Mouse (Mus musculus) common myeloid progenitor, adult 5-6 weeks (primary cell): ENCODE measurements around the gene Peli2. TPM values are rescaled to one million over a fixed set of nuclear protein-coding genes. Genes with fewer than 3 reads are reported as not detected.

ENCODE experiments used
- ATAC-seq: replicated peaks from 2 replicates; pipeline ENCODE4 v1.8.0; 2016; ENCODE audit warnings: low read depth, mild to moderate bottlenecking, moderate TSS enrichment, inconsistent platforms; ENCODE audit not compliant: poor library complexity, severe bottlenecking
- total RNA-seq: library from RNA; stranded (forward); fragments of 200-1000, 187-1606 nt; gene quantifications from 2 replicates; pipeline ENCODE4 v1.2.3, GENCODE M21; 2017

Peli2 gene
- total RNA-seq, 1 experiment from 2014 or later = 8.6 TPM

DNA sequence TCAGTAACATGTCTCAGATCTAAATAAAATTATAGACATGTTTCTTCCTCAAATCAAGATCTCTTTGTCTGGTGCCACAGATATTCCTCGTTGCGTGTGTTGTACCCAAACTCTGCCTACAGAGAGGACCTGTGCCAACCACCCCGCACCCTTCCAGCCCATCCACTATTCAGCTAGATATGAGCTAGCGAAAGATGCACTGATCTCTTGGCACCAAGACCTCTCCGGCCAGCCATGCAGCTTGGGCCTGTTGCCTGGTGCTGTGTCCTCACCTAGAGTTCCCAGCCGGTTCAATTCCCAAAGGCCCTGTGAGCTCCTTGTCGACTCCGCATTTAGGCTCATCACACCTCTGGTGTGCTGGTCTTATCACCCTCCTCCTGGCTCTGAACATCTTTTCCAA is 134.1 kb downstream of the Peli2 start:
- no peak for ATAC-seq

DNA sequence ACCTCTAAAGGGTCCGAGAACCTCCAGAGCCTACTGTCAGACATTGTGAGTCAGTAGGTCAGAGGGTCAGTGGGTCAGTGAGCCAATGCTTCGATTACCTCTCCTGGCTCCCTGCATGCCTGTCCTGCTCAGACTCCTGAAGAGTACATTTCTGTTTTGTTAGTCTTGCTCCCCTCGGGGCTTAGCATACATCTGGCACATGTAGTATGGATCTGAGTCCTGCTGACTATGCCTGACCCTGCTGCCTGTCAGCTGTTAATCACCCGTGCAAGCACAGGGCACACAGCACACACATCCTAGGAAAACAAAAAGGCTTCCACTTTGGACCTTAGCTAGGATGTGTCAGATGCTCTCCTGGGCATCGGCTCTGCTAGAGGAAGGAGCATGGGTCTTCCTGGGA is 134.7 kb downstream of the Peli2 start:
- ATAC-seq = no peak

- ATAC-seq = no peak
Measured at GRCm38 (mm10) chr14:48257759-48258158, 137.1 kb downstream of the Peli2 start.

DNA sequence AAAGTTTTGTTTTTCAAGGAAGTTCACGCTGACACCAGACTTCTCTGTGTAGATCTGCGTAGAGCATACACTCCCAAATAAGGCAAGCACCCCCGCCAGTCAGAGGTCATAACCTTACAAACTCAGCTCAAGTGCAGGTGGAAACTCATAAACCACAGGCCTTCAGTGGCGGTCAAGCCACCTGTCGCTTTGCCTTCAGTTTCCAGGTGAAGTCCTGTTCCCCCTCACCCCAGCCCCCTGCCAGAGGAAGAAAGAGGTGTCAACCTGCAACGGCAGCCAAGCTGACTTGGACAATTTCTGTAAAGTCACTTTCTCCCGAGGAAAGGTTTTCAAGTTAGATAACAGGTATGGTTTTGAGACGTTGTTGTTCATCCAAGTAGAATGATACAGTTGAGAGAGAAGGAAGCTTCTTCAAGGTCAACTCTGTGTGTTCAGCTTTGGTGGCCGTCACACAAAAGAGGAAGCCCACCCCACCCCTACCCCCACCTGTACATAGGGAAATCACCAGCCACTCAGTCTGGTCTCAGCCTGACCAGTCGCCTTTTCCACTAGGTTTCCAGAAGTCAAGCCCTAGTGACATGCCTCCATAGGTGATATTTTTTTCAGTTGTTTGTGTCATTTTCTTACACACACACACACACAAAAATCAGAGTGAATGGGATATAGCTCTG is 138.2 kb downstream of the Peli2 start:
- 0 out of 2 replicates have a peak, but pooled peaks have one; percentile 36 for ATAC-seq

GRCm38 (mm10) chr14:48263146-48263545 is 142.5 kb downstream of the Peli2 start:
- no peak for ATAC-seq

- no peak for ATAC-seq
Measured at GRCm38 (mm10) chr14:48266710-48267109, 146.1 kb downstream of the Peli2 start.

DNA sequence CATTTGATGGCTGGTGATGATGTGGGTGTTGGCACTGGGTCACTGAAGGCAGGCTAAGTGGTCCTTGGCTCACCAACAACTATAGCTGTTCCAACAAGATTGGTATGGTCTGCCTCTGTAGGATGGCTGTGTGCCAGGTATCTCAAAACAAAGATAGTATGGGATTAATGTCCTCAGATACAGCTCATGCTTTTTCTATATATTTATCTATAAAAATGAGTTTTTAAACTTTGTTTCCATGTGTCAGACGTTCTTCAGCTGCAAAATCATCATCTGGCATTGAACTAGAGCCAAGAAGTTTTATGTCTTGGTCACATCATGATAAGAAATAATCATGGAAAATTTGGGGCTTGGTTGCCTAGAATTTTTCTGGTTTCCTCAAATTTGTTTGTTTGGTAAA is 157.7 kb downstream of the Peli2 start:
- no peak for ATAC-seq

DNA sequence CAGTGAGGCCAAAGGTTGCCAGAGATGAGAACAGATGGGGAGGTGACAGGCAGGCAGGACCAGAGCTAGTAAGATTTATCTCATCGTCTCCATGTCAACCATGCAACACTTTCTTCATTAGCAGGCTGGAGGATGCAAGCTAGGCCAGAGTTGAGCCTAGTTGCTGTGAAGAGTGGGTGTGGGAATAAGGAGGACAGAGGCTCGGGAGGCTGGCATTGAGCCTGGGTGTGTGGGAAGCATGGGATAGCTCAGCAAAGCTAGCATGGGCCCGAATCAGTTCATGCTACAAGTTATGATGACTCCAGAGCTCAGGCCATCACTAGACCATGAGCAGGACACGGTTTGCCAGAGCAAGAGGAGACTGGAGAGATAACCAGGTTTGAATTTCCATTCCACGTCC is 166.3 kb downstream of the Peli2 start:
- no peak for ATAC-seq

GRCm38 (mm10) chr14:48287581-48287980 is 167.0 kb downstream of the Peli2 start:
- ATAC-seq = no peak

DNA sequence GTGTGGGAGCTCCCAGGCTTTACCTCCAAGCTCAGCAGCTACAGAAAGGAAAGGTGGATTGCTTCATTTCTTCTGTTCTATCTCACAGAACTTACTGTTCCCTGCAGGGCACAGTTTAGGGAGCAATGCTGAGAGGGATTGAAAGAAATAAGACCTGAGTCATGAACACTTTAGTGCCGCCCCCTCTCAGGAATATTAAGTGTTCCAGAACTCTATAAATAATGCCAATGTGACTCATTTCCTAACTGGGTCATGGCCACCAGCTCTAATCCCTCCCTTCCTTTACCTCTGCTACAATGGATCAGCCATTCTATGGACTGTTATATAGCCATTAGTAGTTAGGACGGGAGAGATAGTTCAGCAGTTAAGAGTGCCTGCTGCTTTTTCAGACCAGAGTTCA is 168.0 kb downstream of the Peli2 start:
- ATAC-seq = no peak

DNA sequence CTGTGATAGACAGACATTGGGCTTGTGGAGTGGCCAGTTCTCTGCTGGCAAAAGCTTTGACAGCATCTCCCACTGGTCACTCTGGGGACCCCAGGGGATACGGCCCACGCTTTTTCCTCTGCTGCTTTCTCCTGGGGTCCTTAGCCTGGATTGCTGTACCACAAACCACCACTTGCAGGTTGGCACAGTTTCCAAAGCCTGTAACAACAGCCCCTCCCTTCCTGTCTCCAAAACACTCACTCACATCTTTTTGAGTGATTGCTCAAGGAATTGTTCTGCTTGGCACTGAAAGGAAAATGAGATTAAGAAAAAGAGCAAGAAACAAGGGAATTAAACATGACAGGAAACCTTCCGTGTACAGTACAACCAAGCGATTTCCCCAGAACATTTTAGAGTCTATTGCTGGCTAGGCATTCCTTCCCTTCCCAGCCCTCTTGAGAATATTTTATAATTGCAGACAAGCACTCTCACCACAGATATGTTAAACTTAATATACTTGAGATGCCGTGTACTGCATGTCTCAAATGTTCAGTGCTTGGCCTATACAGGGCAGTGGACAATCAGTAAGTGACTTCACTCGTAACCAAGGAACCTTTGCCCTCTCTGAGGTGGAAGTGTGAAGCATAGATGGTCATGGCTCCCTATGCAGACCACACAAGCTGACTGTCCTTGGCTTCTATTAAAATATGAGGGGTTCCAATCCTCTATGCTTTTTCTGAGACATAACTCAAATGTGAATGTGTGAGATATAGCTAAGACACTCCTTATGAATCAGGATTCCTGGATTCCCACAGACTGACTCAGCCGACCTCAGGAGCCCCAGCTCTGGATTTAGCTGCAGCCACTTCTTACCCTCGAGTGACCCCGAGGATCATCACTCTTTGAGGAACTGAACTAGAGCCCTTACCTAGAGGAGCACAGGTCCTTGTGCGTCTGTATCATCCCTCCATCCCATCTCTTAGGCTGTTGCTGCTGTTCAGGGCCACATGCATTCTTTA is 169.3 kb downstream of the Peli2 start:
- ATAC-seq = no peak

GRCm38 (mm10) chr14:48293498-48293897 is 172.9 kb downstream of the Peli2 start:
- no peak for ATAC-seq

GRCm38 (mm10) chr14:48295410-48295809 is 174.8 kb downstream of the Peli2 start:
- peak; percentile 71 for ATAC-seq

- peak; percentile 97 for ATAC-seq
Measured at GRCm38 (mm10) chr14:48295815-48296271, 175.2 kb downstream of the Peli2 start.

- ATAC-seq = no peak
Measured at GRCm38 (mm10) chr14:48296820-48297219, 176.2 kb downstream of the Peli2 start.

- ATAC-seq = peak; percentile 72
Measured at GRCm38 (mm10) chr14:48302471-48303186, 182.0 kb downstream of the Peli2 start.

GRCm38 (mm10) chr14:48303235-48303634 is 182.6 kb downstream of the Peli2 start:
- ATAC-seq = no peak

- peak; percentile 91 for ATAC-seq
Measured at GRCm38 (mm10) chr14:48303841-48304240, 183.2 kb downstream of the Peli2 start.

- ATAC-seq = no peak
Measured at GRCm38 (mm10) chr14:48313234-48313633, 192.6 kb downstream of the Peli2 start.

GRCm38 (mm10) chr14:48316396-48316795 is 195.8 kb downstream of the Peli2 start:
- ATAC-seq = no peak
